Mouse (Mus musculus) liver, adult 2 months (tissue): Measurements from ENCODE around the gene Kmt2b.

Experiments
- CTCF ChIP-seq: fragments of 200-500 bp; IDR thresholded peaks from 2 replicates; pipeline ENCODE4 v1.5.1; 2011; ENCODE audit warnings: low read depth, low read length, control low read depth
- POLR2A ChIP-seq: fragments of 200-500 bp; IDR thresholded peaks from 2 replicates; pipeline ENCODE4 v1.6.1; 2011; ENCODE audit warnings: low read length, control low read depth; ENCODE audit not compliant: insufficient read depth; ENCODE audit errors: extremely low read depth

DNA sequence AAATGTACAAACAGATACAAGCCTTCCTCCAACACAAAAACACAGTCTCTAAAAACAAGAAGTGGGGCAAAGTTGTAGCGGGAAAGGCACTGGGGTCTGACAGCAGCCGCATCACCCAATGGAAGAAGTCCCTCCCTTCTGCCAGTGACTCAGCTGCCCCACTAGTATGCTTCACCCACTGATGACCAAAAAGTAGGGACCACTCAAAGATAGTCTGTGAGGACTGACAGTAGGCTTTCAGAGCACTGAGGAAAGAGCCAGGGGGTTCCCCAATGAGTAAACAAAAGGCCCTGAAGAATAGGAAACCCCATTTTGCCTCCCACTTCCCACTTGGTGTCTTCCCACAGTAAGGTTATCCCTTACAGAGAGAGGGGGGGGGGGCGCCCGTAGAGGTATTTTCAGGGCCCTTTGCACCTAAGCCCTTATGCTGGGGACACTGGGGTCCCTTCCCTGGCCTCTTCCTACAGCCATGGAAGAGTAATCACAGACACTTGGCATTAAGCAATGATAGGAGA is 6.0 kb upstream of the Kmt2b start:
- TF ChIP-seq CTCF (no peak), POLR2A (no peak)
